Mouse (Mus musculus) ES-E14 (cell line): ENCODE measurements around the gene Tmem63c.

Source experiments
- CHD2 ChIP-seq: IDR thresholded peaks from 2 replicates; pipeline ENCODE4 v1.6.1; 2014; ENCODE audit warnings: mild to moderate bottlenecking, low read depth, low read length, inconsistent platforms
- MAFK ChIP-seq: IDR thresholded peaks from 2 replicates; pipeline ENCODE4 v1.6.1; 2014; ENCODE audit warnings: mild to moderate bottlenecking, low read depth, low read length, inconsistent platforms; ENCODE audit not compliant: insufficient read depth
- ZC3H11A ChIP-seq: IDR thresholded peaks from 2 replicates; pipeline ENCODE4 v1.6.1; 2012; ENCODE audit warnings: low read depth, mild to moderate bottlenecking, inconsistent platforms, low read length, borderline replicate concordance
- ZNF384 ChIP-seq: IDR thresholded peaks from 2 replicates; pipeline ENCODE4 v1.6.1; 2012; ENCODE audit warnings: low read depth, low read length, inconsistent platforms

DNA sequence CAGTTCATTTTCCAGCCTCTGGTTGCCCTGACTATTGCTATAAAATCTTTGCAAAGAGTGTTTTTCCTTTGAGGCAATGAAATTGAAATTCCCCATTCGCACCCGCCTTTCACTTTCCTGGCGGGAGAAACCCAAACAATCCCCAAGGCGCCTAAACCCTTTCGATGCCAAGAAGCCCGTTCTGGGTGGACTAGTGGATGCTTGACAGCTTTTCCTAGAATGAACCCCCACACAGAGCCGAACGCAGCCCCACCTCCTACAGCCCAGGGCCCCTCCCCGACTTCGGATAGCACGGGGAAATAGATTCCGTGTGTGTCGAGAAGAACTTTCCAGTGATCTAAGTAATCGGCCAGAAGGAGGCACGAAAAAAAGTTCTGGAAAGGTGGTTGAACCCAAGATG, 31.8 kb upstream of the Tmem63c start:
- no peak for TF ChIP-seq ZC3H11A
- TF ChIP-seq ZNF384 = no peak
- no peak for TF ChIP-seq CHD2
- no peak for TF ChIP-seq MAFK
